Mouse (Mus musculus) limb, embryonic 11.5 days (tissue): ENCODE measurements at regions not wholly inside any gene's neighbourhood (a gene's known extent, or its start where the extent isn't known, plus 50 kb on each side); places are given as distances from the start of the nearest gene placed in this dataset.

ENCODE experiments used
- ATAC-seq: fragments of 200-750 bp; cut with Nextera tagmentation; 2 replicates; pipeline ENCODE4 v1.8.0; 2017; ENCODE audit warnings: low read depth; ENCODE audit not compliant: insufficient number of reproducible peaks, low FRiP score, low TSS enrichment
- DNase-seq: peaks from one replicate; pipeline ENCODE4 v3.0.0-alpha.2; 2015; ENCODE audit warnings: low spot score
- H3K27ac ChIP-seq: fragments of 300-500 bp; sonication (generic); replicated peaks from 2 replicates; pipeline ENCODE4 v1.5.1; 2014; ENCODE audit warnings: low read depth, mild to moderate bottlenecking, low read length
- H3K27me3 ChIP-seq: fragments of 300-500 bp; sonication (generic); 2 replicates; pipeline ENCODE4 v1.6.1; 2014; ENCODE audit warnings: mild to moderate bottlenecking, low read length, mixed read lengths; ENCODE audit not compliant: control insufficient read depth, insufficient read depth
- H3K36me3 ChIP-seq: fragments of 300-500 bp; sonication (generic); 2 replicates; pipeline ENCODE4 v1.6.1; 2014; ENCODE audit warnings: mild to moderate bottlenecking, low read length, moderate library complexity, mixed read lengths; ENCODE audit not compliant: control insufficient read depth, insufficient read depth
- H3K4me1 ChIP-seq: fragments of 300-500 bp; sonication (generic); 2 replicates; pipeline ENCODE4 v1.6.1; 2014; ENCODE audit warnings: low read length, mixed read lengths; ENCODE audit not compliant: control insufficient read depth, insufficient read depth
- H3K4me2 ChIP-seq: fragments of 300-500 bp; sonication (generic); 2 replicates; pipeline ENCODE4 v1.6.1; 2014; ENCODE audit warnings: low read depth, mild to moderate bottlenecking, moderate library complexity; ENCODE audit not compliant: severe bottlenecking
- H3K4me3 ChIP-seq: fragments of 300-500 bp; sonication (generic); 2 replicates; pipeline ENCODE4 v1.5.1; 2014; ENCODE audit warnings: low read depth, low read length
- H3K9ac ChIP-seq: fragments of 300-500 bp; sonication (generic); 2 replicates; pipeline ENCODE4 v1.6.1; 2014; ENCODE audit warnings: mild to moderate bottlenecking, low read length
- H3K9me3 ChIP-seq: fragments of 300-500 bp; sonication (generic); 2 replicates; pipeline ENCODE4 v1.6.1; 2016; ENCODE audit warnings: low read length; ENCODE audit not compliant: control insufficient read depth
- WGBS: fragments of 180-500 bp; shearing (Covaris S2); extraction: QIAGEN DNeasy Blood & Tissue Kit; methylation state at CpG from one replicate; pipeline ENCODE4 v1.1.7; 2014; 5-methylcytosine and 5-hydroxymethylcytosine counted together

DNA sequence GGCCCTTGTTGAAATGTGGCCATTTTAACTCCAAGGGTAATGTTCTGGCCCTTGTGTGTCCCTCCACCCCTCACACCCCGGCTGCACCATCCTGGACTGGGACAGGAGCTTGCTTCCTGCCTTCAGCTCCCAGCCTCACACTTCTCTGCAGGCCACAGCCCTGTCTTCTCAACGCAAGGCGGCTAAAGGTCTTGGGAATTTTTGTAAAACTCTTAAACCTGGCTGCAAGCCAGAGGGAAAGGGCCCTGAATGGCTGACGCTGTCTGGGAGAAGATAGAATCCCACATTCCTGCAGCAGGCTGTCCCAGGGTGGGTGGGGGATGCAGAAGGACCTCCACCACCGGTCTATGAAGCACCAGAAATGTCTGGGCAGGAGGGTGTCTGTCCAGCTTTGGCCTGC is 156.3 kb upstream of the Gm26897 start:
- Histone ChIP-seq H3K27ac (peak overlapping the region; percentile 8), H3K4me3 (no peak overlapping the region), H3K4me2 (no peak overlapping the region), H3K4me1 (peaks cover 47% of the 10 kb centered on the region), H3K9ac (no peak overlapping the region), H3K27me3 (no peaks in the 10 kb centered on the region), H3K9me3 (no peaks in the 10 kb centered on the region), H3K36me3 (no peaks in the 10 kb centered on the region)
- no peak for ATAC-seq
- no peak for DNase-seq
- 59% methylated on average over 5 of the region's 5 CpGs for WGBS

DNA sequence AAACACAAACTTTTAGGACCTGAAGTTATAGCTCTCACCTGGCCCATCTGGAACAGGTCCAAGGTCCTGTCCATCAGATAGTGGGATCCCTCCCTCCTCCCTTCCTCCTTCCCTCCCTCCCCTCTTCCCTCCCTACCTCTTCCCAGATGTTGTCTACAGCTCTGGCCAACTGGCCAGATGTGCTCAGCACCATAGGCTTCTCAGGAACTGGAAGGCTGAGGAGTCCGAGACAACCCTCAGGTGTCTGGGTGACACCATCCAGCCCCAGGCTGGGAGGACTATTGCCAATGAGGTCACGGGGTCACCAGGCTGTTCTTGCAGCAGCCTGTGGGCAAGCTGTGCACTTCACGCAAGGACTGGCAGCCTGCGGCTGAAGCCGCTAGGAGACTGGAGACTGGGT is 155.6 kb upstream of the Gm26897 start:
- no peak for ATAC-seq
- 34% methylated on average over 5 of the region's 5 CpGs for WGBS
- H3K27me3 ChIP-seq: no peaks in the 10 kb centered on the region

DNA sequence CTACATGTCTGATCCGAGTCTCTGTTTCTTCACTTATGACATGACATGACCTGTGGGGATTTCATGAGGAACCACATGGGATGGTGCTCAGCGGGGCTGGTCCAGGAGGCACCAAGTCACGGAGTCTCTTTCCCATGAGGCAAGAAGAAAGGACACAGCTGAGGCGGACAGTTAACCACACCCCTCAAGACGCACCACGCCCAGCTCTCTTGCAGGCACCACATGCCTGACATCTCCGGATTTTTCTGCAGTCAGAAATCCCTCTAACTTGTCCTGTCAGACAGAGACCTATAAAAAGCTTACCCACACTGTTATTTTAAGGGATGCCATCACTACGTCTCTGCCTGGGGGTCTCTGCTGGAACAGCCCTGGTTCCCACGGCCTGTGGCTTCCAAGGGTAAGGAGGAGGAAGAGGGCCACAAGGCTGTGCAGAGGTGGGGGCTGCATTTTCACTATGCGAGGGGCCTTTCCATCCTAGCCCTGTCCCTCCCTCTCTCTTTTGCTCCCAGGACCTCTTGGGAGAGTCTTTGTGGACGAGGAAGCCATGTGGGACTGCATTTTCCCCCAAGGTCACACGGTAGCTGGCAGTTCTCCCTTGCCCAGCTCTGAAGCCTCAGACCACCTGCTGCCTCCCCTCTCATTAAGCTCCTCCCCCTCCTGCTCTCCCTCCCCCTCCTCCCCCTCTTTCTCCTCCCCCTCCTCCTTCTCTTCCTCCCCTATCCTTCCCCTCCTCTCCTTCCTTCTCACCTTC is 154.6 kb upstream of the Gm26897 start:
- H3K9me3 ChIP-seq: no peaks in the 10 kb centered on the region
- no peaks in the 10 kb centered on the region for H3K36me3 ChIP-seq
- H3K4me1 ChIP-seq: peaks cover 45% of the 10 kb centered on the region
- ATAC-seq: no peak
- no peak overlapping the region for H3K9ac ChIP-seq
- no peak overlapping the region for H3K4me3 ChIP-seq
- no peak overlapping the region for H3K4me2 ChIP-seq
- WGBS: 17% methylated on average over 12 of the region's 12 CpGs
- no peak overlapping the region for H3K27ac ChIP-seq
- H3K27me3 ChIP-seq: no peaks in the 10 kb centered on the region
- no peak for DNase-seq

More for the DNA sequence above, 155.6 kb upstream of the Gm26897 start:
- Histone ChIP-seq H3K27ac (no peak overlapping the region), H3K36me3 (no peaks in the 10 kb centered on the region), H3K4me2 (no peak overlapping the region), H3K4me3 (no peak overlapping the region), H3K9me3 (no peaks in the 10 kb centered on the region), H3K4me1 (peaks cover 47% of the 10 kb centered on the region), H3K9ac (no peak overlapping the region)
- no peak for DNase-seq

DNA sequence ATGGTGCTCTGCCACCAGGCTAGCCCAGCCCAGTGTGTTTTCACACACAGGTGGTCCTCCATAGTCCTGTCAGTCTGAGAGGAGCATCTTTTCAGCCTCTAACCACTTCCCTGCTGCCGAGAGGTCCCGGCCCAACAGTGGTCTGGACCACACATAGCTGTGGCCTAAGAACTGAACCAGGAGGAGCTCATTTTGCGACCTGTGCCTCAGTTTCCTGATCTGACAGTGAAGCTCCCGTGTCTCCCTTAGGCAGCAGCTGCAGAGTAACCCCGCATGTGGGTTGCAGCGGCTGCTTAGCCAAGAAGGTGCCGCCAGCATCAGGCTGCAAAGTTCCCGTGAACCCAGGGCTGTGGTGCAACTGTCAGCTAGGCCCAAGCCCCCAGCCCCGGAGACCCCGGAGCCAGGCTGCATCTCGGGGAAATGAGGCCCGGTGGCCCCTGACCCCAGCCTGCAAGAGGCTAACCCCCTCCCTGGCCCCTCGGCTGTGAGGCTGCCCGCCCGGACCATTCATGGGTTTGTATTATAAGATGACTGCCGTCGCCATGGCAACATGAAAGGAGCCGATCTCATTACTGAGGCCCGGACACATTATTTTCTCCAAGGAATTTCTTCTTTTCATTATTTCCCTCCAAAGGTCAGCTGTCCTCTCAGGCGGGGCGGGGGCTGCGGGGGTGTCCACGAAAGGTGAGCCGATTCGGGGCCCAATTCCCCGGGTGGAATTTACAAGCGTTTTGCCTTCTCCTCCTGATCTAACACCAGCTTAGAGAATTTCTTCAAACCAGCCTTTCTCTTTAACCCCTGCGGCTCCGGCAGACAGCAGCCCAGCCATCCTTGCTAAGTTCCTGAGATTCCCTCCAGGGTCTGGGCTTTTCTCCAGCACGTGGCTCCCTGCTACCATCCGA is 152.6 kb upstream of the Gm26897 start:
- H3K27ac ChIP-seq: peak overlapping the region; percentile 30; the same call in 1 of the 2 replicates
- WGBS: 3% methylated on average over 31 of the region's 31 CpGs
- peak overlapping the region; percentile 21 for H3K4me3 ChIP-seq
- H3K27me3 ChIP-seq: no peaks in the 10 kb centered on the region
- peak overlapping the region; percentile 63 for H3K4me2 ChIP-seq
- no peaks in the 10 kb centered on the region for H3K36me3 ChIP-seq
- peaks cover 40% of the 10 kb centered on the region for H3K4me1 ChIP-seq
- DNase-seq: peak; percentile 89
- H3K9me3 ChIP-seq: no peaks in the 10 kb centered on the region
- H3K9ac ChIP-seq: peak overlapping the region; percentile 23; the same call in 1 of the 2 replicates
- ATAC-seq: peak; percentile 65; the same call in 1 of the 2 replicates

DNA sequence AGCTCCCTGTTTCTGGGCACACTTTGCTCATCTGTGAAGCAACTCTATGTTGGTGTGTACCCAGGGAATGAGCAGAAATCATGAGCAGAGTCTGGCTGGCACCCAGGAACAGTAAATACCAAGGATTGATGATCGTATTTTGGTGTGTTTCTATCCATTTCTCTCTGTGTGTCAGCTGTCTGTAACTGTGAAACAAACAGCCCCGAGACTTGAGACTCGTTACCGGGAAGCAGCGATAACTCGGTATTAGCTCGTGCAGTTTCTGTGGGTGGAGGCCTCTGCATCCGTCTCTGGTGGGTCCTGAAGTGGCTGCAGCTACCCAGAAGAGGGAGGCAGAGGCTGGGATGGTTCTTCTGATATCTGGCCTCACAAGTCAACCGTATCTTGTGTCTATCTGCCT is 151.7 kb upstream of the Gm26897 start:
- Histone ChIP-seq H3K4me1 (peaks cover 36% of the 10 kb centered on the region), H3K9me3 (no peaks in the 10 kb centered on the region), H3K27me3 (no peaks in the 10 kb centered on the region), H3K9ac (no peak overlapping the region), H3K36me3 (no peaks in the 10 kb centered on the region), H3K4me3 (no peak overlapping the region), H3K27ac (no peak overlapping the region; the same call in 1 of the 2 replicates), H3K4me2 (peak overlapping the region; percentile 63; the same call in 1 of the 2 replicates)
- DNase-seq (no peak), ATAC-seq (no peak)
- 47% methylated on average over 9 of the region's 9 CpGs for WGBS

DNA sequence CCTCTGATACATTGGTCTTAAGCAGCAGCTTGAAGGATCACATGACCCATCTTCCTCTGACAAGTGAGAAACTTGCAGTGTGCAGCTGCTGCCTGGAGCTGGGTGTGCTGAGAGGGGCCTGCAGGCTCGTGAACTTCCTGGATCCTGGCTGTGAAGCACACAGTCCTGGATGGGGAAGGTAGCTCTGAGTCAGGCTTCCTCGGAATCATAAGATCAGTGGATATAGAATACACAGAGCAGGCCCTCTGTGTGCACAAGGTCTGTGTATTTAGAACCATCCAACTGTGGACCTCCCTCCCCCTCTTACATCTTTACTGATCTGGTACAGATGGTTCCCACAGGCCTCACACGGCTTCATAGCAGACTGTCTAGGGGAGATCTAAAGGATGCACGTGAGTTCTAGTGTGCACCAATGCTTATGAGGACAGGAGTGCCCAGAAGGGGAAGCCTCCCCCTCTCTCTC is 143.1 kb upstream of the Gm26897 start:
- Histone ChIP-seq H3K27me3 (no peaks in the 10 kb centered on the region), H3K4me2 (no peak overlapping the region), H3K4me1 (no peaks in the 10 kb centered on the region), H3K36me3 (no peaks in the 10 kb centered on the region), H3K27ac (peak overlapping the region; percentile 56; the same call in 1 of the 2 replicates), H3K4me3 (no peak overlapping the region), H3K9me3 (no peaks in the 10 kb centered on the region), H3K9ac (no peak overlapping the region)
- DNase-seq (no peak), ATAC-seq (peak; percentile 68; the same call in 1 of the 2 replicates)
- 21% methylated on average over 4 of the region's 4 CpGs for WGBS

DNA sequence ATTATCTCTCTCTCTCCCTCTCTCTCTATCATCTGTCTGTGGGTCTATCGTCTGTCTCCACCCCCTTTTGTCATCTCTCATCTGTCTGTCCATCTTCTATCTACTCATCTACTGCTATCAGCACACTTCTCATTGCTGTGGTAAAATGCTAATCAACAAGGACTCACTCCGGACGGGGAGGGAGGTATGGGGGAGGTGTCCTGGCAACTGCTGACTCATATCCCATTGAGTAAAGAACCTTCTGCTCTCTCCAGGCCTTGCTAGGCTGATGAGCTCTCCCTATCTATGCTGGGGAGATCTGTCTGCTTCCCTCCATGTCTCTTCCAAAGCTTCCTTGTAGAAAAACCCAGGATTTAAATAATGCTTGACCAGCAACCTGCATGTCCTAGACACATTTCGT is 140.9 kb upstream of the Gm26897 start:
- ATAC-seq: no peak
- no peak overlapping the region for H3K9ac ChIP-seq
- no peaks in the 10 kb centered on the region for H3K36me3 ChIP-seq
- no peak overlapping the region for H3K27ac ChIP-seq
- H3K4me1 ChIP-seq: no peaks in the 10 kb centered on the region
- no peak overlapping the region for H3K4me2 ChIP-seq
- 77% methylated on average over 4 of the region's 4 CpGs for WGBS
- no peaks in the 10 kb centered on the region for H3K9me3 ChIP-seq
- no peak overlapping the region for H3K4me3 ChIP-seq
- H3K27me3 ChIP-seq: no peaks in the 10 kb centered on the region
- DNase-seq: no peak

DNA sequence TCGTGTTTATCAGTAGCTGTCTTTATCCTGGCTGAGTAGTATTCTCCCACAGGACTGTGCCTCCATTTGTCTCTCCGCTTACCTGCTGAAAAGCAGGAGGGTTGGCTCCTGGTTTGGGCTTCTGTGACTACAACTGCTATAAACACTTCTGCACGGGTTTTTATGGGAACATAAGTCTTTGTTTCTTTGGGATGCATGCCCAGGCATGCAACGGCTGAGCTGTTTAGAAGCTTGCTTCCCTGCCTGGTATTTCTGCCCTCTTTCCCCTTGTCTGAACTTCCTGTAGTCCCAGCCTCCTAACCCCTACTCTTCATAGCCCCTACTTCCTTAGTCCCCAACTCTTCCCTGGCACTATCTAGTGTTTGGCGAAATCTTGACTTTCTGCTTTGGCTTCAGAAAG is 139.6 kb upstream of the Gm26897 start:
- H3K4me2 ChIP-seq: no peak overlapping the region
- ATAC-seq (no peak), DNase-seq (no peak)
- no peaks in the 10 kb centered on the region for H3K36me3 ChIP-seq
- WGBS: 70% methylated on average over 5 of the region's 5 CpGs
- H3K9me3 ChIP-seq: no peaks in the 10 kb centered on the region
- no peak overlapping the region for H3K4me3 ChIP-seq
- peaks cover 2% of the 10 kb centered on the region; the same call in 1 of the 2 replicates for H3K4me1 ChIP-seq
- no peak overlapping the region for H3K27ac ChIP-seq
- no peak overlapping the region for H3K9ac ChIP-seq
- no peaks in the 10 kb centered on the region for H3K27me3 ChIP-seq
